Mouse (Mus musculus) brown adipose tissue, adult 24 weeks (tissue): ENCODE data around the gene Pglyrp1. TPM values are rescaled to one million over a fixed set of nuclear protein-coding genes. Genes with fewer than 3 reads are reported as not detected.
"Not testable (repeated sequence)": the region's sequence is repeated elsewhere in the genome, so short reads cannot be mapped to it uniquely, and the experiment has no call there.

Source experiments
- H3K27ac ChIP-seq: fragments of 200-500 bp; replicated peaks from 2 replicates; pipeline ENCODE4 v1.5.1; 2012; ENCODE audit warnings: low read depth, mild to moderate bottlenecking, low read length
- H3K4me1 ChIP-seq: fragments of 200-500 bp; 2 replicates; pipeline ENCODE4 v1.6.1; 2012; ENCODE audit warnings: low read length, mixed read lengths; ENCODE audit not compliant: control insufficient read depth, insufficient read depth, insufficient read length
- H3K4me3 ChIP-seq: fragments of 200-500 bp; 2 replicates; pipeline ENCODE4 v1.5.1; 2012; ENCODE audit warnings: low read depth, mild to moderate bottlenecking, low read length, moderate library complexity; ENCODE audit not compliant: insufficient read depth
- polyA plus RNA-seq: library from polyadenylated mRNA; stranded (reverse); fragments of >200 nt; gene quantifications from 2 replicates; pipeline ENCODE4 v1.2.4, GENCODE M21; 2012; ENCODE audit not compliant: missing spikeins, insufficient read depth, insufficient read length

Pglyrp1 gene
- 2.0 and 2.8 TPM in 2 replicates for polyA plus RNA-seq

GRCm38 (mm10) chr7:18871031-18871430, at the start of gene Pglyrp1:
TSS of gene Pglyrp1 (plus strand) at chr7:18871331.
- not testable (repeated sequence) for H3K27ac ChIP-seq, H3K4me1 ChIP-seq, H3K4me3 ChIP-seq

DNA sequence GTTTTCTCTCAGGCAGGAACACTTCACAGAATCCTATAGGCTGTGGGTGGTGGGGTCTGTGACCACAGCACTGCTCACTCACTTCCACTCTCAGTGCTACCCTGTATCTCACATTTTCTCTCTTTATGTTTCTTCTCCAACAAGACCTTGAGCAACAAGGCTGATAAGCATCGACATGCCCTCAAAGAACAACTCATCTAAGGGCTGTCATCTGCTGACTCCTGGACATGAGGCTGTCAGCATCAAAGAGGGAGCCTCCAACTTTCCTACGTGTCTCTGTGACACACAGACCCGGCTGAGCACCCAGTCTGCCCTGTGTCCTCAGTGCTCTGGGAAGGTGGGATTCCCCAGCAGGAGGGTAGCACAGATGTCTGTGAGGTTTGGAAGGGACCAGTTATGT, 49.6 kb upstream of the Pglyrp1 start, which contains the start of gene Psg17:
Gene Psg17, minus strand, starts transcription at position 101 of the 400 bp plus-strand sequence.
- Histone ChIP-seq H3K4me1 (no peaks in the 10 kb centered on the region), H3K4me3 (no peak within 1 kb of the TSS), H3K27ac (no peak within 1 kb of the TSS)

DNA sequence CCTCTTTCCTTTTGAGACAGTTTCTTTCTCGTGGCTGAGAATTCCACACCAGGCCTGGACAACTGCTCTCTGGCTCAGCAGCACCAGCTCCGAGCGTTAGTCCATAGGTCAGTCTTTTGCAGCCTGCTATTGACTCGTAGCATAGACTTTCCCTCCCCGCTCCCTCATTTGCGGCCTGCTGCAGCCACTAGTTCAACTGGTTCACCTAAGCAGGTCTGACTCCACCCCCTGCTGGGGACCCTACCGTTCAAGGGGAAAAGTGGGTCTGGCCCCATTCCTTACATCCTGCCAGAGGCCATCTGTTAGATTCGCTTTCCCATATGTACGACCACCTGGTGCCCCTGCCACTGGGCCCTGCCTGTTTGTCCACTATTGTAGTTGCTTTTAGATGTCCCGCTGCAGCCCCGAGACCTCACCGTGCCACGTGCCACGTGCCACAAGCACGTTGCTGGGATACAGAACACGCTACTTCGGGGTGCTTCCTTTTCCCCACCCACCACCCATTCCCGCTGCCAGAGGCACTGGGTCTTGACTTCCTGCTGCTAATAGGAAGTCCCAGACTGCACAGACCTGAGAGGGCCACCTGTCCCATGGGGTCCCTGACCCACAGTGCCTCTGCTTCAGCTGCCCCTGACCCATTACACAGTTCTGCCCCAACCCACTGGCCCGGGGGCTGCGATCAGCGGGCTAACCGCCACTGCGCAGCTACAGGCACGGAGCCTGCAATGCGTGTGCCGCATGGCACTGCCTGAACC, 43.2 kb upstream of the Pglyrp1 start:
- H3K4me3 ChIP-seq, result no peak overlapping the region
- no peaks in the 10 kb centered on the region for H3K4me1 ChIP-seq
- no peak overlapping the region for H3K27ac ChIP-seq

DNA sequence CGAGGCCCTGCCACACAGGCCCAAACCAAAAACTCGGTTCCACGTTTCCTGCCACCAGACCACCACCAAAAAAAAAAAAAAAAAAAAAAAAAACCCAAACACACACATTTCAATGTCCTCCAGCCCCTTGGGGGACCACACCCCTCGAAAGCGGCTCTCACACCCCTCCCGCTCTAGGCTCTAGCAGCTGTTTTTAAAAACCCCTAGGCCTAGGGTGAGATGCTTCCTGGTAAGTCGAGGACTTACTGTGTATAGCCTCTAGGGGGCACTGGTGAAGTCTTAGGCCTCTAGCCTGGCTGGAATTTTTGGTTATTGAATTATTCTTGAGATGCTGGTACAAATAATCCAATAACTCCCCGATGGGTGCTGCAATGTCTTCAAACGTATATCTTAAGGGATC, 42.5 kb upstream of the Pglyrp1 start:
- Histone ChIP-seq H3K4me1 (no peaks in the 10 kb centered on the region), H3K4me3 (no peak overlapping the region), H3K27ac (no peak overlapping the region)

DNA sequence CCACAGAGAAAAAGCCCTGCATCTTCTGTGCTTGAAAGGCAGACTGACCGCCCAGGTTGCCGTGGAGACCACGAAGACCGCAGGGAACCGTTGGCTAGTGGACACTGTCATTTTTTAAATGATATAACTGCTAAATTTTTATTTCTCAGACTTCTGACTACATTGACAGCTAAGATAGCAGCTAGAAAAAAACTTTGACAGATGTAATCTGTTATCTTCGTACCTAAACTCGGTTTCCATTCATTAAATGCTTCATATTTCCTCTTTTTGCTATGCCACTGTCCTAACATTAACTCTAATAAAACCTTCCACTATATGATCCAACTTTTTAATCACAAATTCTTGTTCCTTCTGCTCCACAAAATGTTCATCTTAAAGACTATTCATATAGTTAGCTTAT, 41.6 kb upstream of the Pglyrp1 start:
- H3K27ac ChIP-seq, result no peak overlapping the region
- no peaks in the 10 kb centered on the region for H3K4me1 ChIP-seq
- no peak overlapping the region for H3K4me3 ChIP-seq

DNA sequence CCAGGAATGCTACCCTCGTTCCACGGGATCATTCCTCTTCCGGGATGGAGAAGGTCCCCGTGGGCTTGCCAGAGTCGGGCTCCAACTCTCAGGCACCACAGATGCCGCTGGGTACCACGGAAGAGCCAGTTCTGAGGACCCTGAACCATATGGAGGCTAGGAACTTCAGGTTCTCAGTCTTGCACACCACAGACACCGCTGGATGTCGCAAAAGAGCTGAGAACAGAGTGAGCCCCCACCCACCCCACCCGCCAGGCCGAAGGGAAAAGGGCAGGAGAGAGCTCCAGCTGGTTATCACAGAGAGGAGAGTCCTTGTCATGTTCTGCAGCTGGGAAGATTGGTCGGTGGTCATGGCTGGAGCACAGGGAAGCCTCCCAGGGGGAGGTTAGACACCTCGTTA, 38.8 kb upstream of the Pglyrp1 start:
- Histone ChIP-seq H3K27ac (no peak overlapping the region), H3K4me1 (no peaks in the 10 kb centered on the region), H3K4me3 (no peak overlapping the region)

- Histone ChIP-seq H3K27ac (peak within 1 kb of the TSS; percentile 98), H3K4me1 (peaks cover 2% of the 10 kb centered on the region; the same call in 1 of the 2 replicates), H3K4me3 (peak within 1 kb of the TSS; percentile 65)
Measured at GRCm38 (mm10) chr7:18839865-18840264, 31.3 kb upstream of the Pglyrp1 start, which contains the start of gene Mill2. TSS of gene Mill2 (plus strand) at chr7:18839966.

- H3K27ac ChIP-seq, result peak overlapping the region; percentile 98
- H3K4me1 ChIP-seq, result peaks cover 2% of the 10 kb centered on the region; the same call in 1 of the 2 replicates
- peak overlapping the region; percentile 65 for H3K4me3 ChIP-seq
Measured at GRCm38 (mm10) chr7:18840386-18841173, 30.6 kb upstream of the Pglyrp1 start.

DNA sequence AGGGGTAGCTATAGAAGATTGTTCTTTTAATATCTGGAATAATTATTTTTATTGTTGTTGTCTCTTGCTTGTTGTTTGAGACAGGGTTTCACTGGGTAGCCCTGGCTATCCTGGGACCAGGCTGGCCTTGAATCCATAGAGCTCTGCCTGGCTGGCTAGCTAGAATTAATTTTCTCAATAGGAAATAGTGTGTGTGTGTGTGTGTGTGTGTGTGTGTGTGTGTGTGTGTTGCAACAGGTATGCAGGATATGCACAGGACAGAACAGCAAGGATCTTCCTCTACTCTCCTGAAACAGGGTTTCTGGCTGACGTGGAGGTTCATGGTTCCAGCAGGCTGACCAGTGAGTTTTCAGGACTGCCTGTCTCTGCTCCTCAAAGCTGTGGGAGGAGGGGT, 30.0 kb upstream of the Pglyrp1 start:
- peaks cover 2% of the 10 kb centered on the region; the same call in 1 of the 2 replicates for H3K4me1 ChIP-seq
- H3K4me3 ChIP-seq, result peak overlapping the region; percentile 57
- H3K27ac ChIP-seq, result peak overlapping the region; percentile 90

- no peak overlapping the region for H3K27ac ChIP-seq
Measured at GRCm38 (mm10) chr7:18844811-18845210, 26.3 kb upstream of the Pglyrp1 start.

GRCm38 (mm10) chr7:18848395-18848794, 22.7 kb upstream of the Pglyrp1 start:
- no peaks in the 10 kb centered on the region for H3K4me1 ChIP-seq
- no peak overlapping the region for H3K27ac ChIP-seq
- no peak overlapping the region for H3K4me3 ChIP-seq

More at GRCm38 (mm10) chr7:18844811-18845210, 26.3 kb upstream of the Pglyrp1 start:
- no peak overlapping the region for H3K4me3 ChIP-seq
- peaks cover 2% of the 10 kb centered on the region; the same call in 1 of the 2 replicates for H3K4me1 ChIP-seq

DNA sequence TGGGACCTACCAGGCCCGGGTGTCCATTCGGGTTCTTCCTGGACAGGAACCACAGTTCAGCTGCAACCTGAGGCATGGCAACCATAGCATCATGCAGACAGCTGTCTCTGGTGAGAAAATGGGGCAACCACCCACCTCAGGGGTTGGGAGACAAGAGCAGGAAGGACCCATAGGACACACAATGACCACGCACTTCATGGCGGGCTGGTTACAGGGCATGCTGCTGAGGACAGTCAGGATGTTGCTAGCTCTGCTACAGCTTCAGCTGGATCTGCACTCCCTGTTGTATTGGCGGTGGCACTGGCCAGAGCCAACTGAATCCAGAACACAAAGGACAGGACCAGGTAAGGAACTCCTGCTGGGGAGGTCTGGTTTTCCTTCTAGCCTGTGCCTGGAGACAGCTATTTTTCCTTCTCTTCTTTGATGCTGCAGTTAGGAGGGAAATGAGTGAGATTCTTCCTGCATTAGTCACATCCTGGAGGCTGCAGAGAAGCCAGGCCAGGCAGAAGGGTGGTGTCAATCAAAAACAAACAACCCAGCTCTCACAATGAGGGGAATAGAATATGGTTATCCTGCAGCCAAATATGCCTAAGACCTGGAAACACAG, 12.7 kb upstream of the Pglyrp1 start:
- H3K4me1 ChIP-seq, result peaks cover 6% of the 10 kb centered on the region; the same call in 1 of the 2 replicates
- peak overlapping the region; percentile 73 for H3K27ac ChIP-seq
- no peak overlapping the region for H3K4me3 ChIP-seq

- H3K4me3 ChIP-seq, result no peak overlapping the region
- peaks cover 4% of the 10 kb centered on the region; the same call in 1 of the 2 replicates for H3K4me1 ChIP-seq
- no peak overlapping the region for H3K27ac ChIP-seq
Measured at GRCm38 (mm10) chr7:18862801-18863200, 8.3 kb upstream of the Pglyrp1 start.

DNA sequence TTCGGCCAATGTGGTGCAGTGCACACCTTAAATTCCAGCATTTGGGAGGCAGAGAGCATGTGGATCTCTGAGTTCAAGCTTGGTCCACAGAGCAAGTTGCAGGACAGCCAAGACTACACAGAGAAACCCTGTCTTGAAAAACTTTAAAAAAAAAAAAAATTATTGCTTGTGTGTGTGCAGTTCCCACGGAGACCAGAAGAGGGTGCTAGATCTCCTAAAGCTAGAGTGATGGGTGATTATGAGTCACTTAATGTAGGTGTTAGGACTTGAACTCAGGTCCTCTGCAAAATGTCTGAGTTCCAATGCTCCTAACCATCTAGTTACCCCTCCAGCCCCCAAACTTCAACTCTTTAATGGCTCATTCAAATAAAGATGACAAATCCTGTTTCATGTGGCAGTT, 2.6 kb upstream of the Pglyrp1 start:
- H3K4me1 ChIP-seq, result no peaks in the 10 kb centered on the region
- H3K4me3 ChIP-seq, result no peak overlapping the region
- H3K27ac ChIP-seq, result no peak overlapping the region
